Mouse (Mus musculus) embryonic facial prominence, embryonic 13.5 days (tissue): ENCODE data around the gene Chaf1a. TPM values are rescaled to one million over a fixed set of nuclear protein-coding genes. Genes with fewer than 3 reads are reported as not detected.
"Not testable (repeated sequence)": the region's sequence is repeated elsewhere in the genome, so short reads cannot be mapped to it uniquely, and the experiment has no call there.

Source experiments
- ATAC-seq: fragments of 200-750 bp; cut with Nextera tagmentation; 2 replicates; pipeline ENCODE4 v1.8.0; 2017; ENCODE audit warnings: low read depth; ENCODE audit not compliant: insufficient number of reproducible peaks, insufficient read depth, low FRiP score, low TSS enrichment
- H3K27ac ChIP-seq: fragments of 300-500 bp; sonication (generic); 2 replicates; pipeline ENCODE4 v1.5.1; 2015; ENCODE audit warnings: moderate library complexity, mild to moderate bottlenecking, inconsistent platforms
- H3K27me3 ChIP-seq: fragments of 300-500 bp; sonication (generic); 2 replicates; pipeline ENCODE4 v1.6.1; 2015; ENCODE audit warnings: mild to moderate bottlenecking, inconsistent platforms
- H3K36me3 ChIP-seq: fragments of 300-500 bp; sonication (generic); 2 replicates; pipeline ENCODE4 v1.6.1; 2015; ENCODE audit warnings: mild to moderate bottlenecking, inconsistent platforms
- H3K4me1 ChIP-seq: fragments of 300-500 bp; sonication (generic); 2 replicates; pipeline ENCODE4 v1.6.1; 2015; ENCODE audit warnings: inconsistent platforms
- H3K4me2 ChIP-seq: fragments of 300-500 bp; sonication (generic); 2 replicates; pipeline ENCODE4 v1.6.1; 2015; ENCODE audit warnings: moderate library complexity, mild to moderate bottlenecking, inconsistent platforms
- H3K4me3 ChIP-seq: fragments of 300-500 bp; sonication (generic); 2 replicates; pipeline ENCODE4 v1.5.1; 2015; ENCODE audit warnings: mild to moderate bottlenecking, inconsistent platforms
- H3K9ac ChIP-seq: fragments of 300-500 bp; sonication (generic); 2 replicates; pipeline ENCODE4 v1.6.1; 2015; ENCODE audit warnings: mild to moderate bottlenecking, inconsistent platforms
- H3K9me3 ChIP-seq: fragments of 300-500 bp; sonication (generic); 2 replicates; pipeline ENCODE4 v1.6.1; 2016; ENCODE audit warnings: inconsistent platforms
- WGBS: fragments of 180-500 bp; shearing (Covaris S2); methylation state at CpG from one replicate; pipeline ENCODE4 v1.1.7; 2015; ENCODE audit warnings: mixed read lengths; 5-methylcytosine and 5-hydroxymethylcytosine counted together
- polyA plus RNA-seq: library from polyadenylated mRNA; unstranded; fragments of >200 nt; fragmentation: Nextera tagmentation; extraction: Ambion mirVana; gene quantifications from 2 replicates; pipeline ENCODE4 v1.2.1, GENCODE M21; 2015

The Chaf1a gene
- polyA plus RNA-seq, 1 experiment from 2014 or later = 34.8 TPM

- Histone ChIP-seq H3K36me3 (peaks cover 86% of the 10 kb centered on the region), H3K4me2 (no peak overlapping the region), H3K4me3 (no peak overlapping the region), H3K27me3 (no peaks in the 10 kb centered on the region), H3K27ac (no peak overlapping the region), H3K4me1 (no peaks in the 10 kb centered on the region), H3K9ac (no peak overlapping the region), H3K9me3 (no peaks in the 10 kb centered on the region)
- no peak for ATAC-seq
Measured at GRCm38 (mm10) chr17:56054938-56055337, 14.7 kb downstream of the Chaf1a start.

GRCm38 (mm10) chr17:56055945-56056678 lies 15.9 kb downstream of the Chaf1a start:
- H3K9ac ChIP-seq = 0 out of 2 replicates have a peak overlapping the region, but pooled peaks have one; percentile 12
- H3K36me3 ChIP-seq = peaks cover 86% of the 10 kb centered on the region
- H3K4me2 ChIP-seq = no peak overlapping the region
- 69% methylated on average over 4 of the region's 4 CpGs for WGBS
- no peaks in the 10 kb centered on the region for H3K4me1 ChIP-seq
- H3K27ac ChIP-seq = no peak overlapping the region
- ATAC-seq = no peak
- no peaks in the 10 kb centered on the region for H3K9me3 ChIP-seq
- H3K27me3 ChIP-seq = no peaks in the 10 kb centered on the region
- no peak overlapping the region for H3K4me3 ChIP-seq

DNA sequence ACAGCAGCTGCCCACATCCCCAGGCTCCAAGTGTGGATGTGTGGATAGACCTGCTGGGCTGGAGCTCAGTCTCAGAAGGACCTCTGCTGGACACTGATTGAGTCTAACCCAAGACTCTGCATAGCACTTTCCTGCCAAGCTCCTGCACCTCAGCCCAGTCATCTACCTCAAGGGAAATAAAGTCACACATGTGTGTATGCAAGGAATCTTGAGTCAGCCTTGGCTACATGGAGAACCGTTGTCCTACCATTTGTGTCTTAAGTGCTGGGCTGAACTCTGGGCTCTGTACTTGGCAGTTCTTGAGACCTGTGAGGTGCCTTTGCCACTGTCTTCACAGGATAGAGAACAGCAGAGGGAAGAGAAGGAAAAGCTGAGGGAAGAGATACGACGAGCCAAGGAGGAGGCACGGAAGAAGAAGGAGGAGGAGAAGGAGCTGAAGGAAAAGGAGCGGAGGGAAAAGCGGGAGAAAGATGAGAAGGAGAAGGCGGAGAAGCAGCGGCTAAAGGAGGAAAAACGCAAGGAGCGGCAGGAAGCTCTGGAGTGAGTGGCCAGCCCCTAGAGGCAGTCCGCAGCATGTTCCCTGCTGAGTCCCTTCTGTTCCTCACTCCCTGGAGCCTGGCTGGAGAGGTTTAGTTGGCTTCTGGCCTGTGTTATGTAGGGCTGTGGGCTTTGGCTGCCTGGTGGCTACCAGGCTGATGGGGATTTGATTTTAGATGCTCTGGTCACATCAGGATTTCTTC lies 17.3 kb downstream of the Chaf1a start:
- H3K4me1 ChIP-seq = no peaks in the 10 kb centered on the region
- H3K27ac ChIP-seq = no peak overlapping the region
- no peak for ATAC-seq
- no peaks in the 10 kb centered on the region for H3K9me3 ChIP-seq
- no peak overlapping the region for H3K4me2 ChIP-seq
- 79% methylated on average over 11 of the region's 11 CpGs for WGBS
- H3K27me3 ChIP-seq = no peaks in the 10 kb centered on the region
- peaks cover 86% of the 10 kb centered on the region for H3K36me3 ChIP-seq
- H3K4me3 ChIP-seq = no peak overlapping the region
- H3K9ac ChIP-seq = no peak overlapping the region

- Histone ChIP-seq H3K4me3 (no peak overlapping the region), H3K27me3 (no peaks in the 10 kb centered on the region), H3K9me3 (no peaks in the 10 kb centered on the region), H3K4me1 (no peaks in the 10 kb centered on the region), H3K36me3 (peaks cover 100% of the 10 kb centered on the region), H3K27ac (no peak overlapping the region), H3K4me2 (no peak overlapping the region), H3K9ac (no peak overlapping the region)
- no peak for ATAC-seq
- 94% methylated on average over 7 of the region's 7 CpGs for WGBS
Measured at GRCm38 (mm10) chr17:56062081-56062480, 21.8 kb downstream of the Chaf1a start.

DNA sequence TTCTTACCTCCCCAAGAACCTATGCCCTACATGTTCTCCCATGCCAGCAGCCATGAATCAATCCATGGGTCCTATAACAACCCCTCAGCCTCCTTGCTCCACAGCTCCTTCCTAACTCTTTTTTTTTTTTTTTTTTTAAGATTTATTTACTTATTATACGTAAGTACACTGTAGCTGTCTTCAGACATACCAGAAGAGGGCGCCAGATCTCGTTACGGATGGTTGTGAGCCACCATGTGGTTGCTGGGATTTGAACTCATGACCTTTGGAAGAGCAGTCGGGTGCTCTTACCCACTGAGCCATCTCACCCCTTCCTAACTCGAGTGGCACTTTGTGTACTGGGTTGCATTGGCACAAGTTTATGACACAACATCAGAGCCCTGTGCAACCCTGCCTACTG lies 25.5 kb downstream of the Chaf1a start:
- H3K27ac ChIP-seq, H3K4me3 ChIP-seq, H3K27me3 ChIP-seq, ATAC-seq, H3K4me1 ChIP-seq, H3K9ac ChIP-seq, H3K4me2 ChIP-seq, H3K9me3 ChIP-seq: not testable (repeated sequence)
- WGBS = 82% methylated on average over 6 of the region's 6 CpGs
- peaks cover 100% of the 10 kb centered on the region for H3K36me3 ChIP-seq

GRCm38 (mm10) chr17:56066451-56066850 lies 26.2 kb downstream of the Chaf1a start:
- no peaks in the 10 kb centered on the region for H3K27me3 ChIP-seq
- no peaks in the 10 kb centered on the region for H3K9me3 ChIP-seq
- H3K4me2 ChIP-seq = no peak overlapping the region
- H3K4me3 ChIP-seq = no peak overlapping the region
- H3K27ac ChIP-seq = no peak overlapping the region
- H3K9ac ChIP-seq = no peak overlapping the region
- H3K36me3 ChIP-seq = peaks cover 100% of the 10 kb centered on the region
- no peaks in the 10 kb centered on the region for H3K4me1 ChIP-seq
- ATAC-seq = no peak

DNA sequence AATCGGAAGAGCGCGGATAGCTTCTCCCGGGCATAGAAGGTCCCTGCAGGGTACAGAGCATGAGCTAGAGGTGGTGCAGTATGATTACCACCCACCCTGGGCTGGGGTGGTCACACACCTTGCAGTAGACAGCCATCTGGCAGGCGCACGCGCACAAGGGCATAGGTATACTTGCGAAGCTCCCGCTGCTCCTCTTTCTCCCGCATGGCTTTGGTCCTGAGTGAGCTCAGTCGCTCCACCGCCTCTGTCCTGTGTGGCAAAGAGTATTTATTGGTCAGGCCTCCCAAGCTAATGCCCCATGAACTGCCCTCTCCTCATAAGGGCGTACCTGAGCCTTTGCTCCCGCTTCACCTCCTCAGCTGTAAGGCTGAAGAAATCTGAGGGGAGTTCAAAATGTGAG lies 28.8 kb downstream of the Chaf1a start:
- H3K4me3 ChIP-seq = no peak overlapping the region
- ATAC-seq = no peak
- H3K4me2 ChIP-seq = no peak overlapping the region
- H3K27me3 ChIP-seq = no peaks in the 10 kb centered on the region
- WGBS = 95% methylated on average over 14 of the region's 14 CpGs
- no peaks in the 10 kb centered on the region for H3K9me3 ChIP-seq
- H3K4me1 ChIP-seq = peaks cover 16% of the 10 kb centered on the region
- no peak overlapping the region for H3K27ac ChIP-seq
- H3K36me3 ChIP-seq = peaks cover 91% of the 10 kb centered on the region
- no peak overlapping the region for H3K9ac ChIP-seq

GRCm38 (mm10) chr17:56071126-56071525 lies 30.9 kb downstream of the Chaf1a start:
- Histone ChIP-seq H3K4me1 (peaks cover 25% of the 10 kb centered on the region), H3K4me3 (no peak overlapping the region), H3K27ac (no peak overlapping the region), H3K4me2 (no peak overlapping the region), H3K36me3 (peaks cover 70% of the 10 kb centered on the region), H3K27me3 (no peaks in the 10 kb centered on the region), H3K9me3 (no peaks in the 10 kb centered on the region), H3K9ac (no peak overlapping the region)
- ATAC-seq = no peak

- H3K4me2 ChIP-seq = no peak overlapping the region
- ATAC-seq = no peak
- peak overlapping the region; percentile 53; the same call in 1 of the 2 replicates for H3K9ac ChIP-seq
- H3K27ac ChIP-seq = no peak overlapping the region
- peaks cover 25% of the 10 kb centered on the region for H3K4me1 ChIP-seq
- no peaks in the 10 kb centered on the region for H3K9me3 ChIP-seq
- 88% methylated on average over 5 of the region's 5 CpGs for WGBS
- H3K36me3 ChIP-seq = peaks cover 59% of the 10 kb centered on the region
- H3K4me3 ChIP-seq = no peak overlapping the region
- H3K27me3 ChIP-seq = no peaks in the 10 kb centered on the region
Measured at GRCm38 (mm10) chr17:56072243-56072642, 32.0 kb downstream of the Chaf1a start.

DNA sequence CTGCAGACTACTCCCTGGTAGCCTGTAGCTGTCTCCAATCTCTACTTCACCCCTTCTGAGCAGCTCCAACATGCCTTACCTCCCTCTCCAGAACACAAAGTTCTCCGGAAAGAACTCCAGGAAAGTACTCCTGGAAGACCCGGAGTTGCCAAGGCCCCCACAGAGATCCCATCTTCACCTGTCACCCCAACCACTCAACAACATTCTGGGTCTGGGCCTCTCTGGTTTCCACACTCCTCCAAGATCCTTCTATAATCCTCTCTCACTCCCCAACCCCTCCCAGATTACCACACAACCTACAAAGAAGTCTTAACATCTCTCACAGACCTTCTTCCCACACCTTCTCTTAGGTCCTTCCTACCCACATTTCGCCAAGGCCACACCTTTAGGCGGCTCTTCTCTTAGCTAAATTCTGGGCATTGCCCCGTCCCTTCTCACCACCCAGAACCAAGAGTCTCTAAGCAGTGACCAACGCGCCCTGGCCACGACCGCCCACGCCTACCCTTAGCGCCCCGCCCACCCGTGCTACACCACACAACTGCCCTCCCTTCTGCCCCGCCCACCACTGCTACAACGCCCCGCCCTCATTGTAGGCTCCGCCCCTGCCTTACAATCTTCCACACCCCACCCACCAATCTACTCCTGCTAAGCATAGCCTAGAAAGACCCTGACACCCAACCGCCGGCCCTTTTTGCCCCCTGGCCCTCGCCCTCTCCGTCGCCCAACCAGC lies 34.0 kb downstream of the Chaf1a start:
- H3K36me3 ChIP-seq = peaks cover 39% of the 10 kb centered on the region
- peaks cover 25% of the 10 kb centered on the region for H3K4me1 ChIP-seq
- peak overlapping the region; percentile 63 for H3K4me3 ChIP-seq
- H3K27ac ChIP-seq = peak overlapping the region; percentile 90
- H3K27me3 ChIP-seq = no peaks in the 10 kb centered on the region
- WGBS = 9% methylated on average over 22 of the region's 22 CpGs
- peak overlapping the region; percentile 75 for H3K9ac ChIP-seq
- no peaks in the 10 kb centered on the region for H3K9me3 ChIP-seq
- peak; percentile 4; the same call in 1 of the 2 replicates for ATAC-seq
- H3K4me2 ChIP-seq = peak overlapping the region; percentile 69

DNA sequence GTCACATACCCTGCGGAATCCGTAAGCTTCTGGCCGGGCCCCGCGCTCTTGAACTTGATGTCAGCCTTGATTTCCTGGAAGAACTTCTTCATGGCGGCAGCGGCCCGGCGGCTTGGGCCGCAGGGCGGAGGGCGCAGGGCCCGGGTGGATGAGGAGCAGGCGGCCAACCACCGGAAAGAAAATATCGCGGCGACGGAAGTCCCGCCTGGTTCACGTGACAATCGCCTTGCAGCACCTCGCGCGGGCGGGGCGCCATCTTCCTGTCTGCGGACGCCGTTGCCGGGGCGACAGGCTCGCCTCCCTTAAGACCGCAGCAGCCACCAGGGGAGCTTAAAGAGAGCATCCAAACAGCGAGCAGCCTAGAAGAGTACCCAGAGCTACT lies 34.6 kb downstream of the Chaf1a start, which contains the start of gene Ubxn6:
TSS of gene Ubxn6 (minus strand) at position 202 of the 382 bp plus-strand sequence.
- under 1% methylated on average over 35 of the region's 35 CpGs for WGBS
- H3K4me3 ChIP-seq = peak within 1 kb of the TSS; percentile 63
- peak within 1 kb of the TSS; percentile 75 for H3K9ac ChIP-seq
- H3K4me2 ChIP-seq = peak within 1 kb of the TSS; percentile 69
- H3K9me3 ChIP-seq = no peaks in the 10 kb centered on the region
- H3K27ac ChIP-seq = peak within 1 kb of the TSS; percentile 90
- H3K4me1 ChIP-seq = peaks cover 25% of the 10 kb centered on the region
- H3K27me3 ChIP-seq = no peaks in the 10 kb centered on the region
- ATAC-seq = peak; percentile 54
- peaks cover 33% of the 10 kb centered on the region for H3K36me3 ChIP-seq
